Mouse (Mus musculus): ENCODE results near the gene Rfx4.

The Rfx4 gene

GRCm38 (mm10) chr10:84754851-84755785 lies 744 bp upstream of the Rfx4 start:
- ChIA-PET CTCF (interaction anchor here in 1 of 4 experiments (0.5 to 0.6 kb wide), 3 partner anchors 70 to 84 kb away, joined by 3 to 4 read pairs (median 3); no protein-coding TSS in a partner anchor), POLR2A (interaction anchor here in 1 of 4 experiments (0.6 kb wide), 1 partner anchor 23 kb away, joined by 3 read pairs; no protein-coding TSS in a partner anchor)

- POLR2A ChIA-PET = interaction anchor here (0.5 to 2.2 kb wide), 5 partner anchors 82 to 1501 kb away, joined by 3 to 6 read pairs (median 4); partner anchors contain the start of gene Prdm4 (in 1 of the 4)
- CTCF ChIA-PET = interaction anchor here in 1 of 4 experiments (1.2 kb wide), 1 partner anchor 27 kb away, joined by 3 read pairs; no protein-coding TSS in a partner anchor
Observed at GRCm38 (mm10) chr10:84756435-84757095, 703 bp downstream of the Rfx4 start.

GRCm38 (mm10) chr10:84757426-84758199 lies 1.8 kb downstream of the Rfx4 start:
- CTCF ChIA-PET = interaction anchor here in 3 of 4 experiments (0.5 to 1.2 kb wide), 4 partner anchors 28 to 1172 kb away, joined by 3 read pairs; no protein-coding TSS in a partner anchor
- POLR2A ChIA-PET = interaction anchor here (0.5 to 2.2 kb wide), 8 partner anchors 16 to 1500 kb away, joined by 3 to 6 read pairs (median 3); no protein-coding TSS in a partner anchor

GRCm38 (mm10) chr10:84758200-84758468 lies 2.3 kb downstream of the Rfx4 start:
- CTCF ChIA-PET = interaction anchor here in 3 of 4 experiments (0.5 to 0.6 kb wide), 3 partner anchors 80 to 1171 kb away, joined by 3 read pairs; no protein-coding TSS in a partner anchor

GRCm38 (mm10) chr10:84758483-84759431 lies 2.9 kb downstream of the Rfx4 start:
- CTCF ChIA-PET = interaction anchor here in 2 of 4 experiments (0.5 to 0.9 kb wide), 2 partner anchors 227 to 973 kb away, joined by 3 read pairs; no protein-coding TSS in a partner anchor
- POLR2A ChIA-PET = interaction anchor here in 2 of 4 experiments (0.5 to 2.2 kb wide), 4 partner anchors 15 to 135 kb away, joined by 3 to 6 read pairs (median 4); no protein-coding TSS in a partner anchor

More at GRCm38 (mm10) chr10:84758200-84758468, 2.3 kb downstream of the Rfx4 start:
- POLR2A ChIA-PET = interaction anchor here (0.5 to 2.2 kb wide), 6 partner anchors 15 to 136 kb away, joined by 3 to 6 read pairs (median 3); no protein-coding TSS in a partner anchor

- ChIA-PET POLR2A (interaction anchor here in 1 of 4 experiments (0.5 kb wide), 1 partner anchor 49 kb away, joined by 5 read pairs; no protein-coding TSS in a partner anchor), CTCF (interaction anchor here in 2 of 4 experiments (0.5 to 0.9 kb wide), 2 partner anchors 226 to 974 kb away, joined by 3 read pairs; no protein-coding TSS in a partner anchor)
Observed at GRCm38 (mm10) chr10:84759511-84760117, 3.8 kb downstream of the Rfx4 start.

GRCm38 (mm10) chr10:84760118-84761111 lies 4.6 kb downstream of the Rfx4 start:
- ChIA-PET POLR2A (no interaction called here), CTCF (interaction anchor here in 1 of 4 experiments (0.9 kb wide), 1 partner anchor 226 kb away, joined by 3 read pairs; no protein-coding TSS in a partner anchor)

GRCm38 (mm10) chr10:84768766-84769165 lies 12.9 kb downstream of the Rfx4 start:
- ChIA-PET POLR2A (no interaction called here), CTCF (no interaction called here)

- POLR2A ChIA-PET = interaction anchor here in 1 of 4 experiments (0.6 to 0.7 kb wide), 2 partner anchors 138 to 393 kb away, joined by 3 to 5 read pairs; no protein-coding TSS in a partner anchor
- CTCF ChIA-PET = no interaction called here
Observed at GRCm38 (mm10) chr10:84772380-84773130, 16.7 kb downstream of the Rfx4 start.

GRCm38 (mm10) chr10:84773889-84774288 lies 18.0 kb downstream of the Rfx4 start:
- POLR2A ChIA-PET = interaction anchor here in 1 of 4 experiments (1.0 kb wide), 1 partner anchor 16 kb away, joined by 3 read pairs; no protein-coding TSS in a partner anchor
- CTCF ChIA-PET = no interaction called here

- POLR2A ChIA-PET = interaction anchor here in 1 of 4 experiments (0.8 kb wide), 1 partner anchor 32 kb away, joined by 3 read pairs; no protein-coding TSS in a partner anchor
- CTCF ChIA-PET = no interaction called here
Observed at GRCm38 (mm10) chr10:84774573-84774972, 18.7 kb downstream of the Rfx4 start.

GRCm38 (mm10) chr10:84777109-84777508 lies 21.2 kb downstream of the Rfx4 start:
- CTCF ChIA-PET = no interaction called here
- POLR2A ChIA-PET = interaction anchor here in 1 of 4 experiments (0.6 kb wide), 1 partner anchor 199 kb away, joined by 3 read pairs; no protein-coding TSS in a partner anchor

GRCm38 (mm10) chr10:84777974-84778373 lies 22.1 kb downstream of the Rfx4 start:
- CTCF ChIA-PET = no interaction called here
- POLR2A ChIA-PET = no interaction called here

- POLR2A ChIA-PET = no interaction called here
- CTCF ChIA-PET = no interaction called here
Observed at GRCm38 (mm10) chr10:84780828-84781227, 25.0 kb downstream of the Rfx4 start.

GRCm38 (mm10) chr10:84785339-84785738 lies 29.5 kb downstream of the Rfx4 start:
- ChIA-PET CTCF (no interaction called here), POLR2A (no interaction called here)
